In genomic region chr8:83575561-83576515, GRCm38 (mm10) we compare ENCODE assay signal across 10 mouse cellular contexts. TPM values are rescaled to one million over a fixed set of nuclear protein-coding genes. Genes with fewer than 3 reads are reported as not detected.
DNase-seq lines count a peak whose midpoint lies in the region; ATAC-seq lines count a peak whose summit lies in the region.
"Had no signal": no experiment of that assay in that cellular context is flagged by ENCODE, and none has a peak within 500 bp of the region (broad histone marks: within the 10 kb centered on the region; RNA-seq: fewer than 3 reads in every experiment).

No protein-coding gene starts in this region.

- H3K27me3 ChIP-seq in limb, embryonic 10.5 days (ENCODE audit: low read depth, poor library complexity, severe bottlenecking) = no peaks in the 10 kb centered on the region
- H3K27me3 ChIP-seq: megakaryocyte, embryonic 14.5 days had no signal

- H3K27ac ChIP-seq in limb, embryonic 10.5 days = peak overlapping the region; percentile 67

- WGBS in limb, embryonic 10.5 days = 79% methylated on average over 17 of the region's 17 CpGs

- H3K4me3 ChIP-seq in limb, embryonic 10.5 days = peak overlapping the region; percentile 6; the same call in 1 of the 2 replicates
- H3K4me3 ChIP-seq: megakaryocyte, embryonic 14.5 days had no signal

- DNase-seq in layer of hippocampus, adult 11-12 months (ENCODE audit: low spot score) = peak; percentile 5
- DNase-seq in layer of hippocampus, adult 9-11 months = no peak
- DNase-seq in adrenal gland, postnatal 10 days = peak; percentile 24
- DNase-seq in cerebellum, adult 11-12 months = peak; percentile 40
- peak; percentile 83 for DNase-seq in gastrocnemius, postnatal 25 days
- DNase-seq in limb, embryonic 10.5 days (ENCODE audit: low spot score) = no peak
- no peak for DNase-seq in ovary, postnatal 10 days (ENCODE audit: low spot score)

- H3K4me1 ChIP-seq in limb, embryonic 10.5 days = peaks cover 53% of the 10 kb centered on the region

- peaks cover 83% of the 10 kb centered on the region for H3K36me3 ChIP-seq in limb, embryonic 10.5 days

- ATAC-seq in megakaryocyte progenitor cell, adult 5-6 weeks (replicated peaks; ENCODE audit: poor library complexity) = no peak

- H3K9me3 ChIP-seq in limb, embryonic 10.5 days (replicated peaks) = no peaks in the 10 kb centered on the region
- H3K9me3 ChIP-seq: megakaryocyte, embryonic 14.5 days had no signal

RNA-seq across cellular contexts. Expression of gene Ndufb7, which starts 9.4 kb away (rescaled TPM):
- total RNA-seq in adrenal gland, postnatal 10 days (2021) = 100 to 1,000 TPM; 340 to 396 TPM
- 100 to 1,000 TPM; 349 to 360 TPM for total RNA-seq in gastrocnemius, postnatal 25 days (2021)
- polyA plus RNA-seq in limb, embryonic 10.5 days (2016; fragmentation: Nextera tagmentation; extraction: Ambion mirVana) = 316 and 317 TPM in 2 replicates
- 158 and 163 TPM in 2 replicates for total RNA-seq in megakaryocyte progenitor cell, adult 5-6 weeks (2015)
- 252 and 255 TPM in 2 replicates for total RNA-seq in megakaryocyte progenitor cell, adult 5-6 weeks (2017)

RNA-seq across cellular contexts. Expression of gene Tecr, which starts 31.9 kb away (rescaled TPM):
- total RNA-seq in adrenal gland, postnatal 10 days (2021) = 100 to 1,000 TPM; 305 to 336 TPM
- total RNA-seq in gastrocnemius, postnatal 25 days (2021) = 100 to 1,000 TPM; 313 to 489 TPM
- 684 and 695 TPM in 2 replicates for polyA plus RNA-seq in limb, embryonic 10.5 days (2016; fragmentation: Nextera tagmentation; extraction: Ambion mirVana)
- 363 and 424 TPM in 2 replicates for total RNA-seq in megakaryocyte progenitor cell, adult 5-6 weeks (2015)
- total RNA-seq in megakaryocyte progenitor cell, adult 5-6 weeks (2017) = 324 and 345 TPM in 2 replicates

RNA-seq across cellular contexts. Expression of gene Dnajb1, which starts 32.2 kb away (rescaled TPM):
- total RNA-seq in adrenal gland, postnatal 10 days (2021) = 10 to 100 TPM; 24.7 to 28.8 TPM
- total RNA-seq in gastrocnemius, postnatal 25 days (2021) = 1 to 10 TPM; 4.6 to 6.0 TPM
- 78.0 and 89.8 TPM in 2 replicates for polyA plus RNA-seq in limb, embryonic 10.5 days (2016; fragmentation: Nextera tagmentation; extraction: Ambion mirVana)
- total RNA-seq in megakaryocyte progenitor cell, adult 5-6 weeks (2015) = 45.5 and 47.6 TPM in 2 replicates
- total RNA-seq in megakaryocyte progenitor cell, adult 5-6 weeks (2017) = 26.2 and 28.0 TPM in 2 replicates

RNA-seq across cellular contexts. Expression of gene Olfr370, which starts 40.3 kb away (rescaled TPM):
- not detected for total RNA-seq in adrenal gland, postnatal 10 days (2021)
- not detected for total RNA-seq in gastrocnemius, postnatal 25 days (2021)
- polyA plus RNA-seq in limb, embryonic 10.5 days (2016; fragmentation: Nextera tagmentation; extraction: Ambion mirVana) = not detected in 2 replicates
- total RNA-seq in megakaryocyte progenitor cell, adult 5-6 weeks (2015) = not detected in 2 replicates
- total RNA-seq in megakaryocyte progenitor cell, adult 5-6 weeks (2017) = not detected in 2 replicates
- total RNA-seq: gastrocnemius, postnatal 36 days had no signal

Comparison
In these comparisons a context has a peak if more than half of its experiments do, and no peak if none do; other contexts are left out.
1. DNase-seq: peak in layer of hippocampus, adult 11-12 months (single experiment), adrenal gland, postnatal 10 days (single experiment), cerebellum, adult 11-12 months (single experiment) and gastrocnemius, postnatal 25 days (single experiment); none in layer of hippocampus, adult 9-11 months (single experiment), limb, embryonic 10.5 days (single experiment) and ovary, postnatal 10 days (single experiment).